Mouse (Mus musculus) liver, adult 2 months (tissue): ENCODE measurements around the gene Lrrc7. TPM values are rescaled to one million over a fixed set of nuclear protein-coding genes. Genes with fewer than 3 reads are reported as not detected.

Experiments used
- DNase-seq: peaks from one replicate; pipeline ENCODE4 v3.0.0-alpha.2; 2011; ENCODE audit warnings: low read depth, low spot score; ENCODE audit errors: extremely low read depth
- H3K27ac ChIP-seq: fragments of 200-500 bp; replicated peaks from 2 replicates; pipeline ENCODE4 v1.5.1; 2012; ENCODE audit warnings: low read depth, mild to moderate bottlenecking, control low read depth, inconsistent platforms, low read length; ENCODE audit not compliant: insufficient read depth
- H3K27me3 ChIP-seq: fragments of 200-500 bp; 2 replicates; pipeline ENCODE4 v1.6.1; 2012; ENCODE audit warnings: mild to moderate bottlenecking, moderate library complexity, low read length, inconsistent platforms; ENCODE audit not compliant: control insufficient read depth, insufficient read depth
- H3K36me3 ChIP-seq: fragments of 200-500 bp; 2 replicates; pipeline ENCODE4 v1.6.1; 2012; ENCODE audit warnings: low read length, inconsistent platforms; ENCODE audit not compliant: control insufficient read depth, insufficient read depth
- H3K4me1 ChIP-seq: fragments of 200-500 bp; 2 replicates; pipeline ENCODE4 v1.6.1; 2011; ENCODE audit warnings: low read length; ENCODE audit not compliant: control insufficient read depth, insufficient read depth
- H3K4me3 ChIP-seq: fragments of 200-500 bp; 2 replicates; pipeline ENCODE4 v1.5.1; 2011; ENCODE audit warnings: low read depth, mild to moderate bottlenecking, control low read depth, low read length, moderate library complexity; ENCODE audit not compliant: insufficient read depth
- H3K79me2 ChIP-seq: fragments of 200-500 bp; 2 replicates; pipeline ENCODE4 v1.6.1; 2012; ENCODE audit warnings: inconsistent platforms, mild to moderate bottlenecking, low read length, moderate library complexity; ENCODE audit not compliant: control insufficient read depth, insufficient read depth
- H3K9ac ChIP-seq: fragments of 200-500 bp; 2 replicates; pipeline ENCODE4 v1.6.1; 2012; ENCODE audit warnings: low read depth, mild to moderate bottlenecking, control low read depth, inconsistent platforms, low read length
- CTCF ChIP-seq: fragments of 200-500 bp; IDR thresholded peaks from 2 replicates; pipeline ENCODE4 v1.5.1; 2011; ENCODE audit warnings: low read depth, low read length, control low read depth
- POLR2A ChIP-seq: fragments of 200-500 bp; IDR thresholded peaks from 2 replicates; pipeline ENCODE4 v1.6.1; 2011; ENCODE audit warnings: low read length, control low read depth; ENCODE audit not compliant: insufficient read depth; ENCODE audit errors: extremely low read depth
- WGBS: fragments of 180-500 bp; shearing (Covaris S2); methylation state at CpG from one replicate; pipeline ENCODE4 v1.1.7; 2018; 5-methylcytosine and 5-hydroxymethylcytosine counted together
- polyA plus RNA-seq: library from polyadenylated mRNA; depleted of rRNA; stranded (reverse); fragments of >200 nt; gene quantifications from 2 replicates; pipeline ENCODE4 v1.2.3, GENCODE M21; 2012
- total RNA-seq: library from RNA; depleted of rRNA; stranded (reverse); fragments of >200 nt; gene quantifications from 2 replicates; pipeline ENCODE4 v1.2.3, GENCODE M21; 2014

The Lrrc7 gene
- total and polyA plus RNA-seq, 2 experiments, result not detected

DNA sequence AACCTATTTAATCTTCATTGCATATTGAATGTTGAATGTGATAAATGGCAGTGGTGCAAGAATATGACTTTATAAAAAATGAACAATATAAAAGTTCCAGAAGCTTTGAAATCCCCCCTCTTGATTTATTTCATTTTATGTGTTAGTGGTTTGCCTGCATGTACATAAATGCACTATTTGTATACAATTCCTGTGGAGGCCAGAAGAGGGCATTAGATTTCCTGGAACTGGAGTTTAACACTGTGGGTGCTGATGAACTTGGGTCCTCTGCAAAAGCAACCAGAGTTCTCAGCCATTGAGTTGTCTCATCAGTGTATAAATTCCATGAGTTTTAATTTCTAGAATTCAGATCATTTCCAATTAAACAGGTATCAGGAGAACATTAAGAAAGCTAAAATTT lies 397.0 kb downstream of the Lrrc7 start:
- H3K4me3 ChIP-seq, result no peak overlapping the region
- no peaks in the 10 kb centered on the region for H3K4me1 ChIP-seq
- DNase-seq, result no peak
- no peak overlapping the region for H3K27ac ChIP-seq
- H3K27me3 ChIP-seq, result no peaks in the 10 kb centered on the region
- TF ChIP-seq POLR2A (no peak), CTCF (no peak)
- no peaks in the 10 kb centered on the region for H3K36me3 ChIP-seq
- no peaks in the 10 kb centered on the region for H3K79me2 ChIP-seq
- H3K9ac ChIP-seq, result no peak overlapping the region

DNA sequence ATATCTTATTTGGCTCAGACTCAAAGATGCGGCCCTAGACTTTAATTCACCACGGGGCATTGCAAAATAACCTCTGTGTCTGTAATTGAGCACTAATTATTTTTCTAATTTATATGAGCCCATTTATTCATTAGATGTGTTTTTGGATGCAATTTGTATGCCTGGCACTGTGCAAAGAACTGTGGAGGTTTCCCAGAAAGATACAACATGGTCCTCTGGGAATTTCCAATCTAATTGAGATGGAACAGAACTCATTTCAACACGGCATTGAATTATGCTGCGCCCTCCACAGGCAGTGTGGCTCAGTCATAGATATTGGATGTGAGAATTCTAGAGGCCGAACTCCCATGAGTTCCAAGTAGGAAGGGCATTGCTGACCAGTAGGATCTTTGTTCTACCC lies 397.6 kb downstream of the Lrrc7 start:
- DNase-seq, result no peak
- WGBS, result 86% methylated on average over 5 of the region's 5 CpGs
- H3K4me1 ChIP-seq, result no peaks in the 10 kb centered on the region

DNA sequence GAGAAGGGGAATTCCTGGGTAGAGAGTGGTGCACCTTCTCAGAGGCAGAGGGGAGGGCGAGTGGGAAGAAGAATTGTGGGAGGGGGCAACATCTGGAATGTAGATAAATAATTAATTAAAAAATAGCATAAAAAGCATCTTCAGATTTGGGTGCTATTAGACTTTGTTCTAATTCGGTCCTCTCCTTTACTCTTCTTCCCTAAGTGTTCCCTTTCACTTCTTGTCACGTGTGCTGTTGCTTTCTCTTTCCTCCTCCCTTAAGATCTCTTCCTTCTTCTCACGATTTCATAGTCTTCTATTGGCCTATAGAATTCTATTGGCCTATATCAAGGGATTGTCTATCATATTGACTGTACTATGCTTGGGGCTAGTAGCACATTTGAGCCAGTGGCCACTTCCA lies 398.9 kb downstream of the Lrrc7 start:
- Histone ChIP-seq H3K36me3 (no peaks in the 10 kb centered on the region), H3K27ac (no peak overlapping the region), H3K27me3 (no peaks in the 10 kb centered on the region), H3K9ac (no peak overlapping the region), H3K4me1 (no peaks in the 10 kb centered on the region), H3K4me3 (no peak overlapping the region), H3K79me2 (no peaks in the 10 kb centered on the region)
- 57% methylated on average over 4 of the region's 4 CpGs for WGBS
- TF ChIP-seq CTCF, result no peak
- no peak for TF ChIP-seq POLR2A
- DNase-seq, result no peak

More for the DNA sequence above, 397.6 kb downstream of the Lrrc7 start:
- Histone ChIP-seq H3K36me3 (no peaks in the 10 kb centered on the region), H3K27me3 (no peaks in the 10 kb centered on the region), H3K79me2 (no peaks in the 10 kb centered on the region), H3K9ac (no peak overlapping the region), H3K27ac (no peak overlapping the region), H3K4me3 (no peak overlapping the region)
- TF ChIP-seq CTCF (no peak), POLR2A (no peak)

DNA sequence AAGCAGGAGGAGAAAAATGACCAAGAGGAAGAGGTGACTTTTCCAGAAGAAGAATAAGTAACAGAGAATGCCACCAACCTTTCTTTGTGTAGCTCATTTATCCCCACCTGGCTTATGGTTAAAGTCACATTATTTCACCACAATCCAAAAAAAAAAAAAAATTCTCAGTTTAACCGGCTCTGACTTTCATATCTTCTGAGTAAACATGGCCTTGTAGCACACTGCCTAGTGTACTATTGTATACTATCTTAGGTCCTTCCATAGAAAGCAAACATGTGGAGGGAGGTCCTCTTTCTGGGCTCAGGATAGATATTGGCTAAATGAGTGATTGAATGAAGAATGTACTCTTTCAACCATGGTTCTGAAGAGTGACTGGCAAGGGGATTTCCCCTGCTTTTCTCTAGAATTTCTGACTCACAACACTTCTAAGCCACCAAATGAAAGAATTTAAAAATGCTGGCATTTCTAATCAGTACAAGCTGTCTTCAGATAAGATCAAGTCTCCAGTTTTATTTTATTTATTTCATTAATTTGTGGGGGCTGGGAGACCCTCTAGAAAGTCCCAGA lies 400.0 kb downstream of the Lrrc7 start:
- no peaks in the 10 kb centered on the region for H3K79me2 ChIP-seq
- 41% methylated on average over 1 of the region's 1 CpGs for WGBS
- H3K27ac ChIP-seq, result no peak overlapping the region
- TF ChIP-seq POLR2A (no peak), CTCF (no peak)
- H3K4me3 ChIP-seq, result no peak overlapping the region
- no peak overlapping the region for H3K9ac ChIP-seq
- H3K36me3 ChIP-seq, result no peaks in the 10 kb centered on the region
- no peak for DNase-seq
- H3K27me3 ChIP-seq, result no peaks in the 10 kb centered on the region
- no peaks in the 10 kb centered on the region for H3K4me1 ChIP-seq

DNA sequence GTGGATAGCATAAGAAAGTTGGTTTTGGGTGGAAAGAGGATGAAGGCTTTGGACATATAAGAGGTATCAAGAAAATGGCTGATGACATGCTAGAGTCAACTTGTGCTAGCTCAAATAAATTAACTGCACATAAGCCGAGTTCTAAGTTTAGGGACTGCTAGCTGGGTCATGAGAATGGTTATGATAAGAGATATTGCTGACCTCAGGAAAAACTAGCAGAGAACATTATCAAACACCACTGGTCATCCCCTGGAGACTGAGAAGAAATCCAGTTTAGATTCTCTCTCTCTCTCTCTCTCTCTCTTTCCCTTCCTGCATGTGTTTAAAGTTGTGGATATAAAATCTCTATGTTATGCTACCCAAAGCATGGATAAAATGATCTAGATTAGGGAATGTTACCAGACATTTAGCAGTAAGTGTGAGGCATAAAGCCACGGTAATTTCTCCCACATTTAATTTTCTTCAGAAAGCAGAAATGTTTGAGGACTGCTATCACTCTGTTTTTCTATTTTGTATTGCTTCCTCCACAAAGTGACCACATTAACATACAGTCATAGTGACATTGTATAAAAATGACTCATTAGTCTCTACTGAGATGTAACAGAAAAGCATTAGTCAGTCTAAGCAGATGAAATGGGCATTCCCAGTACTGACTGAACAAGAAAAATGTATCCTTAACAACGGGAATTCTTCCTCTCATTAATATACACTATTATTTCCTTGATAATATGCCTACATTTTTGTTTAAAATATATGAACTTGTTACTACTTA lies 406.3 kb downstream of the Lrrc7 start:
- Histone ChIP-seq H3K9ac (no peak overlapping the region), H3K4me3 (no peak overlapping the region), H3K27ac (no peak overlapping the region), H3K27me3 (no peaks in the 10 kb centered on the region), H3K4me1 (no peaks in the 10 kb centered on the region), H3K36me3 (no peaks in the 10 kb centered on the region), H3K79me2 (no peaks in the 10 kb centered on the region)
- TF ChIP-seq CTCF (no peak), POLR2A (no peak)
- no peak for DNase-seq
- WGBS, result 65% methylated on average over 3 of the region's 3 CpGs

DNA sequence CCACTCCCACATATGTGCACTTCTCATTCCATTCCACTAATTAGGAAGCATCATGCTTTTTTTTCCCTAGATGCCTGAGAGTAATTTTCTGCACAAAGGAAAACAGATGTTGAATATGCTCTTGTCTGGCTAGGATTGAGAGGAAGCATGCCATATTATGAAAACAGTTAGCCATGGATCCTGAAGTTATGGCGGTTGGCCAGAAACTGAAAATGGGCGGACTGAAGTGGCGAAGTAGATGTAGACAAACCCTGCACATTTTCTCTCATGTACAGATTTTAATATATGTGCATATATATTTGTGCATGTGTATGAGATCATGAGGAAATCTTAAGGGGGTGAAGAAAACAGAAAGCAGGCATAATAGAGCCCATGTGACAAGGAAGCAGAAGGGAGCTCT lies 407.9 kb downstream of the Lrrc7 start:
- Histone ChIP-seq H3K27ac (no peak overlapping the region), H3K36me3 (no peaks in the 10 kb centered on the region), H3K79me2 (no peaks in the 10 kb centered on the region), H3K4me3 (no peak overlapping the region), H3K9ac (no peak overlapping the region), H3K4me1 (no peaks in the 10 kb centered on the region), H3K27me3 (no peaks in the 10 kb centered on the region)
- WGBS, result 92% methylated on average over 3 of the region's 3 CpGs
- no peak for TF ChIP-seq CTCF
- no peak for TF ChIP-seq POLR2A
- no peak for DNase-seq
